Mouse (Mus musculus): ENCODE measurements around the gene Clmp.

Clmp gene

DNA sequence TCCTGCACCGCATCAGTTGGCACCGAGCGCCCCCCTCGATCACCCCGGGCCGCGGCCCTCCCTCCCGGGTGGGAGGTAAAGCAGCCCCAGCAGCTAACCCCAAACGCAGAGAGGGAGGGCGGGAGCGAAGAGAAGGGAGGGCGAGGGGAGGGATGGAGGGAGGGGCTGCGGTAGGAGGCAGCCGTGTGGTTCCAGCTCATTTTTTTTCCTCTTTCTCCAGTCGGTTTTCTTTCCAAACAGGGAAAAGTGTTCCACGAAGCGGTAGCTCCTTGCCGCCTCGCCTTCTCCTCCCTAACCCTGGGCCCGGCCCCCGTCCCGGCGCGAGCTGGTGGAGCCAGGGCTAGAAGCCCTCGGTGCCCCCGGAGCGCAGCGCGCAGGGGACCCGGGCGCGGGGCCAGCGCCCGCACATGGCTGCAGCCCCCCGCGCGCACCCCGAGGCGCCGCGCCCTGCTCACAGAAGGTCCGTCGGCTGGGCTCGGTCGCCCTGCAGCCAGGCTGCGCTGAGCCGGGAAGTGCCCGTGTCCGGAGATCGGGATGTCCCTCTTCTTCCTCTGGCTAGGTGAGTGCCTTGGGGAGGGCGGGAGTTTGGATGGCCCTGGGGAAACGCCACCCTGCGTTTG is at the start of gene Clmp:
Gene Clmp (plus strand): TSS at position 162 of the 620 bp plus-strand sequence.
- DNase-seq (ENCODE audit: low read depth, low spot score), result no peak

DNA sequence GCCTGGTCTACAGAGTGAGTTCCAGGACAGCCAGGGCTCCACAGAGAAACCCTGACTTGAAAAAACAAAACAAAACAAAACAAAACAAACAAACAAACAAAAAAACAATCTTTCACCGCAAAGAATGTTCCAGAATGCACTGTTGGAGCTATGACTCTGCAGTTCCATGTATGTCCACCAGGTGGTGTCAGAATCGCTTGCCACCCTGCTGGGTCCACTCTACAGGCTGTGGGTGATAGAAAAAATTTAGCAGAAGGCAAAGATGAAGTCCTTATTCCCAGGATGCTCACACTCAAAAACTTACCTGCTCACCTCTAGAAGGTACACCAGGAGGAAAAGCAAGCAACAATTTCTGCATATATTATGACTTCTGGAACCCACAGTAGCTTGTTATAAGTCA is 49.7 kb upstream of the Clmp start:
- DNase-seq (ENCODE audit: low read depth, low spot score), result peak; percentile 80

DNA sequence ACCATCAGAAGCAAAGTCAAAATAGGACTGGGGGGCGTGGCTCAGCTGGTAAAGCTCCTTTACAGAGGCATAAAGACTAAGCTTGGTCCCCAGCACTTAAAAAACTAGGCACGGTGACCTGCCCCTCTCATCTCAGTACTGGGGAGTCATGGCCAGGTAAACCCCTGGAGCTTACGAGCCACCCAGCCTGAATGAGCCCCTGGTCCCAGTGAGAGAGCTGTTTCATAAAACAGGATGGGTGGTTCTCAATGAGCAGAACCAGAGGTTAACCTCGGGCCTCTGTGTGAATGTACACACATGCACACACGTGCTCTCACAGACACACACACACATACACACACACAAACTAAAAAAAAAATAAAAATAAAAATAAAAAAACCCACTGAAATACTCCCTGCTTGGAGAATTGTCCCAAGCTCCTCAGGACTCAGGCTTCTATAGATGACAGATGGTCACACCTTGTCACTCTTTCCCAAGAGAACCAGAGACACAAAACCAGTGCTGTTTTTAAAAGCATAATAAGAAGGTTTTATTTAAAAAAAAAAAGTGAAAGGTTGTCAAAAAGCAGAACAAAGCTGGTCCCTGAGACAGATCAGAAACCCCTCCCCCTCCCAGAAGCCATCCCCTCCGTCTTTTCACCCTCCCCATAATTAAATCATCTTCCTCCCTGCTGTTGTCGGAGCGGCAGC is 47.9 kb upstream of the Clmp start:
- no peak for DNase-seq (ENCODE audit: low read depth, low spot score)

DNA sequence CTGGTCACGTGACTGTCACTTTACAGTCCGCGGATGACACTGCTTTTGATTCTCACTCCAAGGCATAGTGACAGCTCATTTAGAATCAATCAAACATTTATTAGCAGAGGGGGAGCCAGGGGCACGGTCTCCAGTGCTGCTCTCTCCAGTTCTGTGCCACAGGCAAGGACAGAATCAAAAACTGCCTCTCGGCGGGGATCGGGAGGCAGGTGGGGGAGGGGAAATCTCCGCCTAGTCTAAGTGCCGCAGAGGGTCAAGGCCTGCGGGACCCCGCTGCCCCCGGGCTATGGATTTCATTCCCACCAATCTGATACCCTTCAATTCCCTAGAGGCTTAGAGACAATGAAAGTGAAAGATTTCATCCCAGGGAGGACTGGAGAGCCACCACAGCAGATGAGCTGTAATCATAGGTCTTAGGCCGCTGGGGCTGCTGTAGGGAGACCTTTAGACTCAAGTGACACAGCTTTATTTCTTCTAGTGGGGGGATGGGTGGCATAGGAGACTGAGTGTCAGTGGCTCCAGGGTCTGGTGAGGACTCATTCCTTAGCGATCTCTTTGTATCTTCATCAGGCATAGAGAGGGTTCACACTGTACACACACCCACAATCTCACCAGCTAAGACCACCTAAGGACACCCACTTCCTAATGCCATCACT is 47.2 kb upstream of the Clmp start:
- peak; percentile 56 for DNase-seq (ENCODE audit: low read depth, low spot score)

DNA sequence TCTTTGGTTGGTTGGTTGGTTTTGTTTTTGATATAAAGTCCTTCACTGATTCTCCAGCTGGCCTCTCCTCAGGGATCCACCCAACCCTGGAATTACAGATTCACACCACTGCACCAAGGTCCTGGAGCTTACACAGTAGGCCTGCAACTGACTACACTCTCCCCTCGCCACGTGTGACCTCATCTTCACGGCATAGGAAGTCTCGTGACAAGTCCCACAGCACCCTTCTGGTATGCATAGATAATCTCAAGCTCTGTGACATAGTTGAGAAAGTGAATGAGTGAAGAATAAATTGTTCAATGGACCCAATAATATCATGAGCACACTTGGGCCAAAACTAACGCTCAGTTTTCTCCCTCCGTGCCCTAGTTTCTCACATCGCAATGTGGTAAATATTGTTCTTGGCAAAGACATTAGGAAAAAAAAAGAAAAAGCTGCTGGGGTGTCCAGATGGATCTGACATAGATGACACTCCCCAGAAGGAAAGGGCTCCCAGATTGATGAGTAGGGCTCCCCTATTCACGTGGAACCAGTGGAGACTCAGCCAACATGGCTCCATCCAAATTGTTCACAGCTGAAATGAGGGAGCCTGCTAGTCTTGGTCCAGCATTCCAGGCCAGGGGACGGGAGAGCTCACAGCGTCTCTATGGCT is 46.1 kb upstream of the Clmp start:
- no peak for DNase-seq (ENCODE audit: low read depth, low spot score)

DNA sequence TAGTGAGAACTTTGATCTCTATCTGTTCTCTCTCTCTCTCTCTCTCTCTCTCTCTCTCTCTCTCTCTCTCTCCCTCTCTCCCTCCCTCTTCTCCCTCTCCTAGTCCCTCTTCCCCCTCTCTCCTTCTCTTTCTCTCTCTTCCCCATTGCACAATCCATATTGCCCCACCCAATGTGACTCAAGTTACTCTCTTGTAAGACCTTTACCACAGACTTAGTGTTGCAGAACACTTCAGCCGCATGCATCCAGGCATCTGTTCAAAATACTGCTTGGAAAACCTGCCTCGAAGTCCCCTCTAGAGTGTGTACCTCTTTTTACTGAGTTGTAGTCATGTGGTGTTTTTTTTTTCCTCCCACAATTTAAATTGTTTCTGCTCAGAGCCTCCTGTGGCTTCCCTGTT is 44.4 kb upstream of the Clmp start:
- DNase-seq (ENCODE audit: low read depth, low spot score), result no peak

DNA sequence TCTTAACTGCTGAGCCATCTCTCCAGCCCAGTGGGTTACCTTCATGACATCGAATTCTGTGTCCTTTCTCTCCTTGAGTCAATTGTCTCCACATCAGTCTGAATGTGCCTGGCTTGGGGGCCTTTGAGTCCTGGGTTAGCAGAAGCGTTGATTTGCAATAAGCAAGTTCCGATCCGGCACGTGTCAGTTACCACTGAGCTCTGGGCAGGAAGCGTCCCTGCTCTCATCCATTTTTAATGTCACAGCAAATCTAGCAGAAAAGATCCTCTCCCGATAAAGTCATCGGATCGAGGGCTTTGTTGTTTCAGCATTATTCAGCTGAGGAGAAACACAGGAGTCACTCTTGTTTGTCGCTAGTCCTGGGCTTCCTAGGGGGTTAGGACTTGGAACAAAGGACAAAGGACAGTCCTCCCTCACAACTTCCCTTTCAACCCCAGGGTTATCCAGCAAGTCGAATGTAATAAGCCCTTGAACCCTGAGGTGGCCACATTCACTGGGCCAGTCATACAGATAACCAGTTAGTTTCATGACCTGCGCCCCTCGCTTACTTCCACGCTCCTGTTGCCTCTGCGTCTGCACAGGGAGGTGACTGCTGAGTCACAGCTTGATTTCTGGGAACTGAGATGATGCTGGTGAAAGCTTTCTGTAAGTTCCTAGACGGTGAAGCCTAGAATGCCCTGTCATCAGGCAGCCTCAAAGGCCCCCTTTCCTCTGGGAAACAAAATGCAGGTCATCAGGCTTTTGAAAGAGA is 43.1 kb upstream of the Clmp start:
- no peak for DNase-seq (ENCODE audit: low read depth, low spot score)

DNA sequence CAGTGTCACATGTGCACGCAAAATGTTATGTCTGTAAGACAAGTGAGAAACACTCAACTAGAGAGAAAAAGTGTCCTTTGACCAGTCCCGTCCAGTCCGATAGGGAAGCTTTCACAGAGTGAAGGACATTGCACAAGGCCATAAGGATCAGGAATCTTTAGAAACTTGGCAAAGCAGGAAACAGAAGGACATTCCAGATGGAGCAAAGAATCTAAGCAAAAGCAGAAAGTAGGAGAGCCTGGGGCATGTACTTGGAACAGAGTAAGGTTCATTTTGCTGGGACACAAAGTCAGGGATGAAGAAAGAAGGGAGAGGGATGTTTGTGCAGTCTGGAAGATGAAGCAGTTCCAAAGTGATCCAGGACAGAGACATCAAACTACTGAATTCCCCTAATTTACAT is 36.3 kb upstream of the Clmp start:
- DNase-seq (ENCODE audit: low read depth, low spot score), result no peak

DNA sequence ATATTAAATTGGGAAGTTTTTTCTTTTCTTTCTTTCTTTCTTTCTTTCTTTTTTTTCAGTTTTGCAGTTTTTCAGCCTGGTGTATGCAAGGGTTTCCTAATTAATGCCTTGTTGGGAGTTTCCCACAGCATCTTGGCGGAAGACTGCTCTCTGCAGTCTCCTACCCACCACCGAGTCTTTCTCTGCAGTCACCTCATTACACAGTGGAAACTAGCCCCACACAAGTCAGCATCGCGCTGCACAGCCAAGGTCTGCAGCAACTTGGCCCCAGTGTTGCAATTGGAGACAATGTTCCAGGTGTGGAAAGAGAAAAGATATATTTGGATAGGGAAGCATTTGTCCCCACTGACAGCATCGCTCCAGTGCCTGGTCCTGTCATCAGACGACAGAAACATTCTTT is 35.8 kb upstream of the Clmp start:
- no peak for DNase-seq (ENCODE audit: low read depth, low spot score)

DNA sequence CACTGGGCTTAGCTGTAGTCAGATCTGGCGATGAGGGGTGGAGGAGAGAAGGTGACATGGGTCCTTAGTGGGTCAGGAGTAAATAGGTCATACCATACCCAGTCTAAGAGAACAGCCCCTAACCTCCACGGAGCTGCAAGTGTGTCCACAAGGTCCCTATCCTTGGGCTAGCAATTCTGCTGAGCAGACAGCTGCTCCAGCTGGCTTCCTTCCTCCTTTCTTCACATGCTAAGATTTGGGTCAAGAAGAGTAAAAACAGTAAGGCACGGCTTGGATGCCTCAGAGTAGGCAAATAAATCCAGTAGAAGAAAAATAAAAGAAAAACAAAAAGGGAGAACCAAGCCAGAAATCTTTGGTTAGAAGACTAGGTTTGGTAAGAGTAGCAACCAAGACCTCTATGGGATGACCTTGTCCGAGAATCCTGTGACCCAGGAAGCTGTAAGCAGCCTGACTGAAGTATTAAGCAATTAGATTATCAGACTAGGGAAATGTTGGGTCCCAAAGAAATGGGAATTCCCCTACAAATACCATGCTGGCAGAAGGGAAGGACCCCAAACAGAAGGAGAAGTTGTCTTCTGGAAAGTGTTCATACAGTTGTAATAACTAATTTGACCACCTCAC is 34.4 kb upstream of the Clmp start:
- DNase-seq (ENCODE audit: low read depth, low spot score), result no peak

DNA sequence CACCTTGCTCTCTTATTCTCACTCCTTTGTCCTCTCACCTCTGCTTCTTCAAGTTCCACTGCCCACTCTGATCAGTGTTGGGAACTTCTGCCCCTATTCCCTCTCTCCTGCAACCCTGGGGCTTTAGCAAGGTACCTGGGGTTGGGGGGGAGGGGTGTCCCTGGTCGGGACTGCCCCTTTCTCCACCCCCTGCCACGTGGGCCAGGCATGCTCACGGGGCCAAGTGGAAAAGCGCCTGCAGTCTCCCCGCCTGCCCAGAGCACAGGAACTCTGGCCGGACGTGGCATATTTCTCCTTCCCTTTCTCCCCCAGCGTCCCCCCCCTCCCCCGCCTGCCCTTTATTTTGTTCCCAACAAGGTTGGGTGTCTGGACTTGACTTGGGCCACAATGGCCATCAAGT is 33.0 kb upstream of the Clmp start:
- DNase-seq (ENCODE audit: low read depth, low spot score), result no peak

DNA sequence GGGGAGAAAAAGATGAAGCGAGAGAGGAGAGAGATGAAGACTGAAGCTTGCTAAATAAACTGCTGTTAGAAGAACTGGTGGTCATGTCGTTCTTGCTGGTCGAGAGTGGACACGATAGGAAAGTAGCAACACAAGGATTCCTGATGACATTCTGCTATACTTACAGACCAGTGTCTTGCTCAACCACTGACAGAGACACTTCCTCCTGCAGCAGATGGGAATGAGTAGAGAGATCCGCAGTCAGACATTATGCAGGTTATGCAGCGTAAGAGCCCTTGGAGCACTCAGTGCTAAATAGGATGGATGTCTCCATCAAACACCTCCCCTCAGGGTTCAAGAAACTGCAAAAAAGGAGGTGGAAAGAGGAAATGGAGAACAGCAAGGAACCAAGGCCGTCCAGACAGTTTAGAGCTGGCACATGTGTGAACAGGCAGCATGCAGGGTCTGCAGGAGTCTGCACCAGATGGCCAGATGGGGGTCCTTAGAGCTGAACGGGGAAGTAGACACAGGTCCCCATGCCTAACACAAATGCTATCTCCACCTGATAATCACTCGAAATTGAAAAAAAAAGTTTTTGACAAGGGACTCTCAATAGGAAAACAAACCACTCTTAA is 19.5 kb upstream of the Clmp start:
- DNase-seq (ENCODE audit: low read depth, low spot score), result no peak

DNA sequence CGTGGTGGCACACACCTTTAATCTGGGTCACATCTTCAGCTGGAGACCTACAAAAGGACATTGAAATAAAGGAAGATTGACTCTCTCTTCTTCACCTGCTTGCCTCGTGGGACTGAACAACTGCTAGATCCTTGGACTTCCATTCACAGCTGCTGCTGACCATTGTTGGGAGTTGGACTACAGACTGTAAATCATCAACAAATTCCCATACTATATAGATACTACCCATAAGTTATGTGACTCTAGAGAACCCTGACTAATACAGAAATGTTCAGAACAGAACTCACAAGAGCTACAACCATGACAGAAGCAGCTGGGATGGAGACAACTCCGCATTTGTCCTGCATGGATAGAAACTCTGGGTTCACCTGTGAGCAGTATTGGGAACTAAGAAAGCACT is 15.4 kb upstream of the Clmp start, which contains the start of gene Gm21915:
Gene Gm21915 (plus strand): TSS at position 301 of the 400 bp plus-strand sequence.
- DNase-seq (ENCODE audit: low read depth, low spot score), result no peak

DNA sequence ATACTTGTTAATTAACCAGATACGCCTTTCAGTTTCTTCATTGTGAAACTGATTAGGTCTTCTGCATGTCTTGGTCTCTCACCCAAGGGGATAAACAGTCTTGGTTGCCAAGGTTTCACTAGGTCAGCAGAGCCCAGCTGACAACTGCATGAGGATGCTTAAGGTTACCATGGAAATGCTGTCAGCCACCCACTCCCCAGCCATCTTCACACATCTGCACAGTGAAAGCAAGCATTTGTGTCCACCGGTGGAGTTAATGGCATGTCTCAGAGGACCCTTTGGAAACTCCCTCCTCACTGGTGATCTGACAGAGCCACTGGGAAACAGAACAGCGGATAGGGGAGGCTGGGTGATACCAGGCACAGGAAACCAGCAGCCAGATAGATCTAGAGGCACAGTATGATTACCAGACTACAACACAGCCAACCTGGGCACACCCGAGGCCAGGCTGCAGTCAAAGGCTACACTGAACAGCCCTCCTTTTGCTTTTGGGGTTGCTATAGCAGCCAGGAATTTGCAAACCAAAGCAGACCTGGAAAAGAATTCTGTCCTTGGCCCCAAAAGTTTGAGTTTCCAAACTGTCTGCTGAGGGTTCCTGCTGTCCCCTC is 14.3 kb upstream of the Clmp start:
- DNase-seq (ENCODE audit: low read depth, low spot score), result no peak

DNA sequence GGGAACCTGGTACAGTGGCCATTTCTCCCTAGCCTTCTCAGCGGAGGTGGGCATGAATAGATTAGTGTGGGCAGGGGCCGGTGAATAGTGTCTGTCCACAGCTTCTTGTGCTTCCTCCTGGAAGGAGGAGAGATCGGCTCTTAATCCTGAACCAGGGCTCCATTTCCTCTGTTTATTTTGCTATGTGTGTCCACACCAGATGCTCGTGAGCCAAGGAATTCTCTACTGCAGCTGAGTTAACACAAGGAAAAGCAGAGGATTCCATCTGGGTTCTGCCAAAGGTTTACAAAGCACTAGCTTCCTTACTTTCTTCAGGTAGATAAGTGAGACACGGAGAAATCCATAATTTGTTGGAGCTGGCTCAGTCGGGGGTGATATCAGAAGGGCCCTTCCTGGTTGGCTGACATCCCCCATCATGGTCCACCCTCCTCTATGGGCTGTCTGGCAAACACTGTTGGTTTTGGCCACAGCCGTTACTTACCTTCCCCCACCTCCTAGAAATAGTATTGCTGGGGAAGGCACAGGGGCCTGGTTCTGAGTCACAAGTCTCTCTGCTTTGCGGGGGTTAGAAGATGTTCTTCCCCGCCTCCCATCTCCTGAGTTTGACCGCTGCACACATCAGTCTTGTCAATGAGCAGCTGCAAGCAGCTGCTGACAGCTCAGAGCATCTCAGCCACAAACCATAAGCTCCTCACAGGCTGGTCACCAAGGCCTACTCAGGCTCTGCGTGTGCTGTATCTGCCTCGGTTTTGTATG is 10.4 kb upstream of the Clmp start:
- no peak for DNase-seq (ENCODE audit: low read depth, low spot score)

DNA sequence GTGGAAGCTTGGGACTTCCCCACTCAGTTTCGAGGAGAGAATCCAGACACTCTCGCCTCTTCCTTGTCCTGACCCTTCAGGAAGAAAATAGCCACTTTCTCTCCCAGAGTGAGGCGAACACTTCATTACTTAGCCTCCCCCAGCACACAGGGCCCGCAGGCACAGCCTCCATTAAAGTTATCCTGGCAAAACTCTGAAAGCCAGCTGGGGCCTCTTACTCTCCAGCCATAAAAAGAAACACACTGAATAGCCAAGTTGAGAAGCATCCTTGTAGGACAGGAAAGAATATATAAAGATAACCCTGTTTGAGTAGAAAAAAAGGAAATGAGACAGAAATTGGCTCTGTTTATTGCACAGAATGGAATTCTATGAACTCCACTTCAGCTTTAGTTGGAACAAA is 7.1 kb upstream of the Clmp start:
- no peak for DNase-seq (ENCODE audit: low read depth, low spot score)

DNA sequence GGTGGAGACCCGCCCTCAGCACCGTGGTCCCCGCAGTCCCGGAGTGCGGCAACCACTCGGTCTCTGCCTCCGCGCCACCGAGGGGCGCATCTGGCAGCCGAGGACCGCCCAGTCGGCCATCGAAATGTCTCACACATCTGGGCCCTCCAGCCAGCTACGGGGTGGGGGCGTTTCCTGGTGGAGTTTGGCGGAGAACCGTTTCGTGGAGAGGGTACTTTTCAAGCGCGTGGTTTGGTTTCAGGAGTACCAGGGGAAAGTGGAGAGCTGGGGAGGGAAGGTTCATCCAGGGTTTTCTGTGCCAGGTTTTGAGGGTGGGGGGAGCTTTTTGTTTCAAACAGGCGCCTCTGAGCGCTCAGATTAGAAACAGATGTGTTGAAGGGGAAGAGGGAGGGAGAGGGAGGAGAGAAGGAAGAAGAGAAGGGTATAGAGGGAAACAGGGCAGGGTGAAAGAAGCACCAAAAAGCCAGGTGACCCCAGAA is 698 bp downstream of the Clmp start:
- no peak for DNase-seq (ENCODE audit: low read depth, low spot score)

DNA sequence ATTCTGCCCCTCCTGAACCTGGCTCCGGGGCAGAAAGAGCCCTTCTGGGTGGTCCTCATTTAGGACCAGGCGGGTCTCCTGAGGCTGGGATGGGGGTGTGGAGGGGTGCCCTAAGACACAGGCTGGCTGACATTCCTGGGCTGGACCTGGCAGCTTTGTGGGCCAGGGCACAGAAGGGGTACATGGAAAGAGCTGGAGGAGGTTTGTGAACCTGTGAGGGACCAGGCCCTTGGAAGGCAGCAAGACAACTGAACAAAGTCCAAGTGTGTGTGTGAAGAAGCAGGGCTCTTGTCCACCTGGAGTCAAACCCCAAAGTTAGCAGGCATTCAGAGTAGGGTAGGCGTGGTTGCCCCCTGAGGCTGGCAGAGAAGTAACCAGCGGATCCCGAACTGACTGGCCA is 1.3 kb downstream of the Clmp start:
- no peak for DNase-seq (ENCODE audit: low read depth, low spot score)

DNA sequence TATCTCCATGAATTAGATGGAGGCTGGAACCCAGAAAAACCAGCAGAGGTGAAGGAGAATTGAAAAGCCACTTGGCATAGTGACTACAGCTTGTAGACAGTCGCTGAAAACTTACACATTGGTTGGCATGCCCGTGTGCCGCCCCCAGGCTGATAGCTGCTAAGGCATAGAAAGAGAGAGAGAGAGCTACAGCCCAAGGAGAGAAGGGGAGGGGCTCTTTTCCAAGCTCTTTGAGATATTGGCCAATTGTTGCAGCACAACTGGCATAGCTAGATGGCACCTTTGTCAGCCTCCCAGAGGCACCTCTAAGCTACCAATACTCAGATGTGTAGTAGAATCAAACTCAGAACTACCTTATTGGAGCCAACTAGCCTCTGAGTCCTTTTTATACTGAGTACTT is 1.8 kb downstream of the Clmp start:
- no peak for DNase-seq (ENCODE audit: low read depth, low spot score)

DNA sequence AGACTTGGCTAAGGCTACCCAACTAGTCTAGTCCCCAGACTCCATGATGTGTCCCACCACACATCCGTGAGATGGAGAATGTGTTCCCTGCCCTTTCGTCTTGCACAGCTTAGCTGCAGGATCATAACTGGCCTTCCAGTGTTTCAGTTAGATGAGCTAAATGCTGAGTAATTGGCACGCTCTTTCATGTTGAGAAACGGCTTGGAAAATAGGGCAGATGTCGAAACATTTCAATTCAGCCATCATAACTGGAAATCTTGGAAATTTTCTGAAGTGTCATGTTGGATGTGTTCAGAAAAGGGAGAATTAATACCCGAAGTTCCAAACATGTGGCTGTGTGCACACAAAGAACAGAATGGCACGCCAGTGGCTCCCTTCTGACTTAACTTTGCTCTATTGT is 4.7 kb downstream of the Clmp start:
- DNase-seq (ENCODE audit: low read depth, low spot score), result no peak
